27 mouse cellular contexts compared by ENCODE assay signal in the genomic region with DNA sequence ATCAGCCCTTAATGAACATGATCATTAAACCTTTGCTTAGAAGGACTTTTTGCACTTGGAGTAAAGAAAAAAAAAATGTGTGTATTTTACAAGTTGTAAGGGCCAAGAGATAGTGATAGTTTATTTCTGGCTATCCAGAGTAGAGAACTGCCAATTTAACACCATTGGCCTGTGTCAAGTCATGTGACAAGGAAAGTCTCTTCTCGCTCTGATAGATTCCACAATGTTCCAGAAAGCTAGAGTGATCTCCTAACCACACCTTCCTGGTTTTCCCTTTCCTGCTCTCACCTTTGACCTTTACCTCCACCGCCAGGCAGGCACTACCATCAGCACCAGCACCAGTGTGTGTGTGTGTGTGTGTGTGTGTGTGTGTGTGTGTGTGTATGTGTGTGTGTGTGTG.
"Had no signal": no experiment of that assay in that cellular context is flagged by ENCODE, and none has a peak within 500 bp of the region (broad histone marks: within the 10 kb centered on the region; RNA-seq: fewer than 3 reads in every experiment).

No protein-coding gene starts in this region.

- H3K36me3 ChIP-seq: heart, embryonic 13.5 days; heart, embryonic 15.5 days; hindbrain, embryonic 10.5 days; hindbrain, embryonic 12.5 days; limb, embryonic 10.5 days; limb, embryonic 12.5 days; liver, embryonic 13.5 days; liver, embryonic 15.5 days had no signal

- H3K4me2 ChIP-seq: heart, embryonic 11.5 days; heart, embryonic 13.5 days; heart, embryonic 15.5 days; hindbrain, embryonic 12.5 days; hindbrain, embryonic 14.5 days; limb, embryonic 12.5 days; liver, embryonic 13.5 days; liver, embryonic 15.5 days had no signal

- H3K9ac ChIP-seq: heart, embryonic 13.5 days; heart, embryonic 15.5 days; hindbrain, embryonic 12.5 days; hindbrain, embryonic 14.5 days; limb, embryonic 12.5 days; liver, embryonic 13.5 days; liver, embryonic 15.5 days had no signal

- H3K27ac ChIP-seq: gastrocnemius, adult 2 months; heart, adult 2 months; heart, embryonic 13.5 days; heart, embryonic 15.5 days; hindbrain, embryonic 10.5 days; hindbrain, embryonic 12.5 days; hindbrain, embryonic 14.5 days; layer of hippocampus, adult 2 months; left cerebral cortex, adult 2 months; limb, embryonic 10.5 days; limb, embryonic 12.5 days; liver, embryonic 13.5 days; liver, embryonic 15.5 days had no signal

- H3K9me3 ChIP-seq: heart, embryonic 13.5 days; heart, embryonic 15.5 days; hindbrain, embryonic 12.5 days; limb, embryonic 10.5 days; liver, embryonic 13.5 days; liver, embryonic 15.5 days had no signal

- ATAC-seq: hindbrain, embryonic 16.5 days; inflammation-experienced regulatory T-cells, adult 6 months; intestine, postnatal 0 days had no signal

- H3K4me3 ChIP-seq: gastrocnemius, adult 2 months; heart, adult 2 months; heart, embryonic 13.5 days; heart, embryonic 15.5 days; hindbrain, embryonic 10.5 days; hindbrain, embryonic 12.5 days; layer of hippocampus, adult 2 months; left cerebral cortex, adult 2 months; limb, embryonic 10.5 days; limb, embryonic 12.5 days; liver, embryonic 13.5 days; liver, embryonic 15.5 days had no signal

- DNase-seq: gastrocnemius, adult 2 months; gastrocnemius, postnatal 10 days; gastrocnemius, postnatal 25 days; heart, adult 2 months; heart, postnatal 14 days; heart, postnatal 36 days; kidney, adult 18-20 months; kidney, adult 8-10 months; kidney, postnatal 10 days; kidney, postnatal 25 days; kidney, postnatal 4 days; liver; liver, embryonic 13.5 days had no signal

- H3K4me1 ChIP-seq: hindbrain, embryonic 10.5 days; hindbrain, embryonic 12.5 days had no signal

- H3K27me3 ChIP-seq: heart, embryonic 13.5 days; heart, embryonic 15.5 days; hindbrain, embryonic 12.5 days; limb, embryonic 12.5 days; liver, embryonic 13.5 days; liver, embryonic 15.5 days had no signal
